Mouse (Mus musculus) liver, embryonic 14.5 days (tissue): Measurements from ENCODE around the gene Prdm4. TPM values are rescaled to one million over a fixed set of nuclear protein-coding genes. Genes with fewer than 3 reads are reported as not detected.
A peak's percentile ranks its signal among the peaks of the same experiment; 100 is the strongest.

Experiments used
- ATAC-seq: fragments of 200-750 bp; cut with Nextera tagmentation; 2 replicates; pipeline ENCODE4 v1.8.0; 2017; ENCODE audit warnings: moderate number of reproducible peaks, mild to moderate bottlenecking, moderate library complexity; ENCODE audit not compliant: insufficient read depth
- DNase-seq, 3 experiments: peaks; one replicate each; pipeline ENCODE4 v3.0.0-alpha.2; 2012 to 2013; ENCODE audit warnings: low read depth in 3 of 3, low spot score in 3 of 3
- H3K27ac ChIP-seq: fragments of 300-500 bp; sonication (generic); 2 replicates; pipeline ENCODE4 v1.5.1; 2014; ENCODE audit warnings: moderate library complexity, mild to moderate bottlenecking, control low read depth, inconsistent platforms
- H3K27me3 ChIP-seq: fragments of 300-500 bp; sonication (generic); 2 replicates; pipeline ENCODE4 v1.6.1; 2014; ENCODE audit warnings: mild to moderate bottlenecking, low read length, moderate library complexity; ENCODE audit not compliant: control insufficient read depth, insufficient read depth
- H3K36me3 ChIP-seq: fragments of 300-500 bp; sonication (generic); replicated peaks from 2 replicates; pipeline ENCODE4 v1.6.1; 2014; ENCODE audit warnings: low read depth; ENCODE audit not compliant: control insufficient read depth, insufficient read depth
- H3K4me1 ChIP-seq, 2 experiments: fragments of 200-500 bp in 1 of 2; fragments of 300-500 bp in 1 of 2; sonication (generic) in 1 of 2; replicated peaks; 2 replicates each; pipeline ENCODE4 v1.6.1; 2012 to 2014; ENCODE audit warnings: antibody characterized with exemption in 1 of 2, inconsistent platforms in 1 of 2, low read length in 1 of 2; ENCODE audit not compliant: control insufficient read depth in 2 of 2, insufficient read depth in 2 of 2
- H3K4me2 ChIP-seq: fragments of 300-500 bp; sonication (generic); 2 replicates; pipeline ENCODE4 v1.6.1; 2014; ENCODE audit warnings: low read depth, mild to moderate bottlenecking, control low read depth, moderate library complexity
- H3K4me3 ChIP-seq, 2 experiments: fragments of 200-500 bp in 1 of 2; fragments of 300-500 bp in 1 of 2; sonication (generic) in 1 of 2; 2 replicates each; pipeline ENCODE4 v1.5.1; 2012 to 2014; ENCODE audit warnings: low read depth in 2 of 2, low read length in 2 of 2, mild to moderate bottlenecking in 2 of 2, control low read depth in 1 of 2, inconsistent platforms in 1 of 2, moderate library complexity in 1 of 2; ENCODE audit not compliant: insufficient read depth in 1 of 2
- H3K9ac ChIP-seq: fragments of 300-500 bp; sonication (generic); replicated peaks from 2 replicates; pipeline ENCODE4 v1.6.1; 2014; ENCODE audit warnings: mild to moderate bottlenecking, control low read depth, moderate library complexity
- H3K9me3 ChIP-seq: fragments of 300-500 bp; sonication (generic); 2 replicates; pipeline ENCODE4 v1.6.1; 2016; ENCODE audit warnings: low read length, mixed read lengths; ENCODE audit not compliant: control insufficient read depth
- CTCF ChIP-seq: IDR thresholded peaks from 2 replicates; pipeline ENCODE4 v1.5.1; 2016; ENCODE audit warnings: antibody characterized with exemption, low read depth, control low read depth
- EP300 ChIP-seq: IDR thresholded peaks from 2 replicates; pipeline ENCODE4 v1.6.1; 2016; ENCODE audit warnings: antibody characterized with exemption, low read depth
- WGBS: fragments of 180-500 bp; shearing (Covaris S2); extraction: QIAGEN DNeasy Blood & Tissue Kit; methylation state at CpG from one replicate; pipeline ENCODE4 v1.1.7; 2014; ENCODE audit not compliant: insufficient replicate concordance; 5-methylcytosine and 5-hydroxymethylcytosine counted together
- polyA plus RNA-seq, 2 experiments: library from polyadenylated mRNA; depleted of rRNA in 1 of 2; stranded (reverse) in 1 of 2; unstranded in 1 of 2; fragments of >200 nt; fragmentation: Nextera tagmentation in 1 of 2; extraction: Ambion mirVana in 1 of 2; gene quantifications; 2 replicates each; pipeline versions ENCODE4 v1.2.1 to v1.2.3; 2012 to 2014

The Prdm4 gene
- polyA plus RNA-seq, 2 experiments: 5.9 to 8.6 TPM

DNA sequence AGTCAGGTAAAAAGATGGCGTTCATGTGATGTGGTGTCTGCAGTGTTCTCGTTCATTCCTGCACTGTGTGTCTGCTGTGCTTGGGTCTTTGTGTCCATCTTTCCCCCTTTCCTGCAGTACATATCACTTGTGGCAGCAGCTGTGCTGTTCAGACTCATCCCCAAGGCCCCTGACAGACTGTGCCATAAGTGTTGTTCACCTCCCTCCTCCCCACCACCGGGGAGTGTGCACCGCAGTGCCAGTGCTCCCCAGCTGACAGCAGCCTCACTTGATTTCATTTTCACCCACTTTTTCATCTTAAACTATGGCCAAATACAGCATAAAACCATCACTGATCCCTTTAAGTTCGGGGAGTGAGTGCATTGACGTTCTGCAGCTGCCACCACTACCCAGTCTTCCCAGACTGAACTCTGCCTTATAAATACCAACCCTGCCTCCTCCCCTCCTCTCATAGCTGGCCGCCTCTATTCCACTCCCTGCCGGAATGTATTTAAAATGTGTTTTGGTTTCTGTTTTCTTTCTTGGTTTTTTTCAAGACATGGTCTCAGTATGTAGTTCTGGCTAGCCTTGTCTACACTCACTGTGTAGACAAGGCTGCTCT lies 37.0 kb downstream of the Prdm4 start:
- no peak for ATAC-seq
- no peaks in the 10 kb centered on the region for H3K4me1 ChIP-seq
- DNase-seq: no peak
- TF ChIP-seq CTCF (no peak), EP300 (no peak)
- H3K4me3 ChIP-seq: no peak overlapping the region
- no peaks in the 10 kb centered on the region for H3K9me3 ChIP-seq
- H3K27ac ChIP-seq: no peak overlapping the region
- H3K36me3 ChIP-seq: peaks cover 51% of the 10 kb centered on the region
- H3K9ac ChIP-seq: no peak overlapping the region
- H3K27me3 ChIP-seq: no peaks in the 10 kb centered on the region
- no peak overlapping the region for H3K4me2 ChIP-seq
- 79% methylated on average over 8 of the region's 8 CpGs for WGBS

DNA sequence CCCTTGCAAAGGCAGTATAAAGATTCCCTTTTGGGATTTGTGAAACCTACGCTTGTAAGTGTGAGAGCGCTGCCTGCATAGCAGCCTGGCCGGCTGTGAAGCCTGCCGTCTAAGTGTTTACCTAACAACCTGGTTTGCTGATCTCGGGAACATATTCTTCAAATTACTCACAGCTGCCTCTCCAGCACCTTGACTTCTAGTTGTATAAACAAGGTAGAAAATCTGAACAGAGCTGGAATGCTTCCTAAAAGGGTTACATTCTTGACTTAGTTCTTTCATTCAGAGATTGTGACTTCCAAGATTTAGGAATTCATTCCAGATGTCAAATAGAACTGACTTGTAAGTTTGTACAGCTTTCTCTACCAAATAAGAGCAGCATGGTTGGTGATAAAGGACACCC lies 41.1 kb downstream of the Prdm4 start:
- DNase-seq (no peak), ATAC-seq (no peak)
- H3K9ac ChIP-seq: no peak overlapping the region
- no peaks in the 10 kb centered on the region for H3K27me3 ChIP-seq
- no peak overlapping the region for H3K27ac ChIP-seq
- TF ChIP-seq EP300: no peak
- no peak for TF ChIP-seq CTCF
- no peak overlapping the region for H3K4me2 ChIP-seq
- WGBS: 85% methylated on average over 5 of the region's 5 CpGs
- peaks cover 0 to 7% of the 10 kb centered on the region in 2 experiments; a peak in 3 of 4 replicates for H3K4me1 ChIP-seq
- no peak overlapping the region for H3K4me3 ChIP-seq
- H3K36me3 ChIP-seq: peaks cover 28% of the 10 kb centered on the region
- no peaks in the 10 kb centered on the region for H3K9me3 ChIP-seq

DNA sequence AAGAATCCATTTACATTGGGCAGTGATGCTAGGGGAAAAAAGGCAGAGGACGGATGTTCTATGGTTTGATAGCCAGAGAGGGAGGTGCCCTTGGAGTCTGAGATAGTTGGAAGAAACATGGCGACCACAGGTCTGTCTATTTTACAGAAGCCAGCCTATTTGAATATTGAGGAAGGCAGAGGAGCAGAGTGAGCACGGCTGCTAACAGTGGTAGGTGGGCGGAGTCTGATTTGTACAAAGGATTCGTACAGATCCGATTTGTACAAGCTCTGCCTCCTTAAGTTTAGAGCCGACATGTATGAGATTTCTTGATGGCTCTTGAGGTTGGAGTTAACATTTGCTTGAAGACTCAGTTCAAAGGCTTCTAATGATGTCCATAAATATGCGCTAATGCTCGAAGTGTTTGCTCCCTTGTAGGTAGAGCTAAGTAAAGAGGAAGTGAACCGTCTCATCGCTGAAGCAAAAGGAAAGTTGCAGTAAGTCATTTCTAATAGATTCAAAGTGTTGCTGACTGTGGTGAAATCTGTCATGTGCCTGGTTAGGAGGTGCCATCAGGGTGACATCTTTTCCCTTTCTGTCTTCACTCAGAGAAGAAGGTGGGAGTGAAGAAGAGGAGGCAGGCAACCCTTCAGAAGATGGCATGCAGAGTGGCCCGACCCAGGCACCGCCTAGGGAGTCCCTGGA lies 42.9 kb downstream of the Prdm4 start:
- ATAC-seq: no peak
- H3K4me2 ChIP-seq: no peak overlapping the region
- no peaks in the 10 kb centered on the region for H3K27me3 ChIP-seq
- no peak overlapping the region for H3K4me3 ChIP-seq
- TF ChIP-seq CTCF: no peak
- no peak for TF ChIP-seq EP300
- peaks cover 0 to 7% of the 10 kb centered on the region in 2 experiments; a peak in 3 of 4 replicates for H3K4me1 ChIP-seq
- H3K36me3 ChIP-seq: peaks cover 18% of the 10 kb centered on the region
- DNase-seq: no peak
- no peak overlapping the region for H3K9ac ChIP-seq
- H3K9me3 ChIP-seq: no peaks in the 10 kb centered on the region
- WGBS: 71% methylated on average over 13 of the region's 13 CpGs
- no peak overlapping the region for H3K27ac ChIP-seq

DNA sequence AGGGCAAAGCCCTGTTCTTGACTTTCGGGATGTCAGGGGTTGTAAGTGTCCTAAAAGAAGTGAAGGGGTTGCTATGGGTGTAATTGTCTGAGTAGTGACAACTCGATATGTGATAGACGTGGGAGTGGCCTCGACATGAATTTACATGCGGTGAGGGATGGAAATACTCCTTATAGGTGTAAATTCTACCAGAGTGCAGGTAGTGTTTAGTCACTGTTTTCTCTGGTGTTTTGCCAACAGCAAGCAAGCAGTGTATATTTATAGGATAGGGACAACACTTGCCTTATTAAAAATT lies 44.5 kb downstream of the Prdm4 start:
- peak overlapping the region; percentile 85 for H3K4me2 ChIP-seq
- H3K4me3 ChIP-seq: peak overlapping the region; percentile 79 to 82
- no peak for TF ChIP-seq EP300
- TF ChIP-seq CTCF: 0 out of 2 replicates have a peak, but pooled peaks have one; percentile 3
- no peak overlapping the region; the same call in 1 of the 2 replicates for H3K27ac ChIP-seq
- no peaks in the 10 kb centered on the region for H3K27me3 ChIP-seq
- H3K36me3 ChIP-seq: peaks cover 8% of the 10 kb centered on the region
- H3K9me3 ChIP-seq: no peaks in the 10 kb centered on the region
- 1% methylated on average over 5 of the region's 5 CpGs for WGBS
- H3K9ac ChIP-seq: peak overlapping the region; percentile 70
- peak in 2 of 3 experiments; percentile 20 for DNase-seq
- peaks cover 0 to 7% of the 10 kb centered on the region in 2 experiments; a peak in 3 of 4 replicates for H3K4me1 ChIP-seq
- ATAC-seq: peak; percentile 31; the same call in 1 of the 2 replicates

DNA sequence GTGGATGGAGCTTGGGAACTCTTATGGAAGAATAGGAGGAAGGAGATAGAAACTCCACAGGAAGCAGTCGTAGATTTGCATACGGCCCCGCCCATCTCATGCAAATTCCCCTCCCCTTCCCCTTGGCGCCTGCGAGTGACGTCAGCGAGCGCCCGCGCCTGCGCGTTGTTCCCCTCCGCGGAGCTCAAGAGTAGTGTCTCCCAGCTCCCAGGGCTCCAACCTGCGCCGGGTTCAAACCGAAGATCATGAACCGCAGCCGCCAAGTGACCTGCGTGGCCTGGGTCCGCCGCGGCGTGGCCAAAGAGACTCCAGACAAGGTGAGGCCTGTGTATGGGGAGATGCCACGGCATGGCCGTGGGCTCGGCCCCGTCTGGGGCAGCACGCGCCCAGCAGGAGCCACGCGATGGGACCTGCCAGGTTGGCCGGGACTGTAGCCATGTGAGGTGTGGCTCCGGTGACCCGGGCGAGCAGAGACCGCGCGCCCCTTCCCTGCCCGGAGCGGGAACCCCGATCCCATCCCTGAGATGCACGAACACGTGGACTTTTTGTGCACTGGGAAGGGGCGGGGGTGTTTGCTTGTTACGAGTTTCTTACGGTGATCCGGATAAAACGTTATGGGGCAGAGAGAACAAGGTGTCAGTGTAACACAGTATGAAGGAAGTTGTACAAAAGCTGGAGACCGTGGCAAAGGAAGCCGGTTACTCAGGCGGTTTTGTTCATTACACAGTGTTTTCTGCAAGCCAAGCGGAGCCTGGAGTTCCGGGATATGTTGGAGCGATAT lies 45.1 kb downstream of the Prdm4 start:
- under 1% methylated on average over 55 of the region's 55 CpGs for whole genome bisulfite sequencing
- ATAC-seq (peak; percentile 90), DNase-seq (peak; percentile 68 to 72 (median 71))
- TF ChIP-seq CTCF: no peak
- no peak for TF ChIP-seq EP300
- peaks cover 0 to 7% of the 10 kb centered on the region in 2 experiments; a peak in 3 of 4 replicates for H3K4me1 ChIP-seq
- peak overlapping the region; percentile 79 to 82 for H3K4me3 ChIP-seq
- H3K4me2 ChIP-seq: peak overlapping the region; percentile 85
- H3K27ac ChIP-seq: peak overlapping the region; percentile 6; the same call in 1 of the 2 replicates
- H3K36me3 ChIP-seq: peaks cover 7% of the 10 kb centered on the region
- H3K27me3 ChIP-seq: no peaks in the 10 kb centered on the region
- H3K9me3 ChIP-seq: no peaks in the 10 kb centered on the region
- H3K9ac ChIP-seq: peak overlapping the region; percentile 70
